Mouse (Mus musculus): ENCODE data around the gene Foxd3. TPM values are rescaled to one million over a fixed set of nuclear protein-coding genes. Genes with fewer than 3 reads are reported as not detected.

The Foxd3 gene
- total RNA-seq, 2 experiments from 2014 or later, result 0.60 to 0.98 TPM

GRCm38 (mm10) chr4:99656605-99657429 lies 718 bp downstream of the Foxd3 start:
- no peak for DNase-seq (ENCODE audit: low spot score)
- intact Hi-C loops (cut with DNase I), result no loop called here

GRCm38 (mm10) chr4:99657430-99657820 lies 1.3 kb downstream of the Foxd3 start:
- intact Hi-C loops (cut with DNase I), result no loop called here
- DNase-seq (ENCODE audit: low spot score), result no peak

- intact Hi-C loops (cut with DNase I), result no loop called here
- no peak for DNase-seq (ENCODE audit: low spot score)
These were observed 1.9 kb downstream of the Foxd3 start for GRCm38 (mm10) chr4:99657831-99658470.

GRCm38 (mm10) chr4:99658881-99659280 lies 2.8 kb downstream of the Foxd3 start:
- no peak for DNase-seq (ENCODE audit: low spot score)
- intact Hi-C loops (cut with DNase I), result no loop called here

GRCm38 (mm10) chr4:99659361-99660072 lies 3.4 kb downstream of the Foxd3 start:
- DNase-seq (ENCODE audit: low spot score), result no peak

GRCm38 (mm10) chr4:99660073-99660611 lies 4.0 kb downstream of the Foxd3 start:
- DNase-seq (ENCODE audit: low spot score), result no peak
- intact Hi-C loops (cut with DNase I), result loop anchor here (5.0 kb wide), 1 partner anchor 107 kb away; no protein-coding TSS in a partner anchor

More at GRCm38 (mm10) chr4:99659361-99660072, 3.4 kb downstream of the Foxd3 start:
- intact Hi-C loops (cut with DNase I), result loop anchor here (5.0 kb wide), 1 partner anchor 108 kb away; no protein-coding TSS in a partner anchor

GRCm38 (mm10) chr4:99660981-99661380 lies 4.9 kb downstream of the Foxd3 start:
- DNase-seq (ENCODE audit: low spot score), result no peak

GRCm38 (mm10) chr4:99661956-99662355 lies 5.9 kb downstream of the Foxd3 start:
- no peak for DNase-seq (ENCODE audit: low spot score)
- intact Hi-C loops (cut with DNase I), result loop anchor here (5.0 kb wide), 1 partner anchor 105 kb away; no protein-coding TSS in a partner anchor

More at GRCm38 (mm10) chr4:99660981-99661380, 4.9 kb downstream of the Foxd3 start:
- intact Hi-C loops (cut with DNase I), result loop anchor here (5.0 kb wide), 1 partner anchor 106 kb away; no protein-coding TSS in a partner anchor

GRCm38 (mm10) chr4:99662431-99662830 lies 6.3 kb downstream of the Foxd3 start:
- DNase-seq (ENCODE audit: low spot score), result no peak
- intact Hi-C loops (cut with DNase I), result loop anchor here (5.0 kb wide), 1 partner anchor 105 kb away; no protein-coding TSS in a partner anchor

- DNase-seq (ENCODE audit: low spot score), result no peak
- intact Hi-C loops (cut with DNase I), result loop anchor here (5.0 kb wide), 1 partner anchor 104 kb away; no protein-coding TSS in a partner anchor
These were observed 6.9 kb downstream of the Foxd3 start for GRCm38 (mm10) chr4:99662841-99663567.

- intact Hi-C loops (cut with DNase I), result loop anchor here (5.0 kb wide), 1 partner anchor 104 kb away; no protein-coding TSS in a partner anchor
- no peak for DNase-seq (ENCODE audit: low spot score)
These were observed 7.6 kb downstream of the Foxd3 start for GRCm38 (mm10) chr4:99663710-99664109.

GRCm38 (mm10) chr4:99670203-99670851 lies 14.2 kb downstream of the Foxd3 start:
- DNase-seq (ENCODE audit: low spot score), result no peak
- intact Hi-C loops (cut with DNase I), result no loop called here

GRCm38 (mm10) chr4:99675191-99675590 lies 19.1 kb downstream of the Foxd3 start:
- DNase-seq (ENCODE audit: low spot score), result no peak
- intact Hi-C loops (cut with DNase I), result no loop called here

- DNase-seq (ENCODE audit: low spot score), result no peak
- intact Hi-C loops (cut with DNase I), result no loop called here
These were observed 27.8 kb downstream of the Foxd3 start for GRCm38 (mm10) chr4:99683941-99684340.

- no peak for DNase-seq (ENCODE audit: low spot score)
- intact Hi-C loops (cut with DNase I), result no loop called here
These were observed 30.2 kb downstream of the Foxd3 start for GRCm38 (mm10) chr4:99686308-99686707.

Measured in heart, postnatal 25 days (tissue).